Mouse (Mus musculus): ENCODE data around the gene Morf4l2. TPM values are rescaled to one million over a fixed set of nuclear protein-coding genes. Genes with fewer than 3 reads are reported as not detected.

Morf4l2 gene
- polyA plus RNA-seq (2015; fragmentation: Nextera tagmentation; extraction: Ambion mirVana): 490 and 503 TPM in 2 replicates

- Histone ChIP-seq H3K4me3 (replicated peaks) (peak within 1 kb of the TSS; percentile 48), H3K27ac (peak within 1 kb of the TSS; percentile 91), H3K4me2 (peak within 1 kb of the TSS; percentile 47), H3K27me3 (replicated peaks) (no peaks in the 10 kb centered on the region), H3K9me3 (no peaks in the 10 kb centered on the region), H3K4me1 (no peaks in the 10 kb centered on the region), H3K9ac (no peak within 1 kb of the TSS), H3K36me3 (no peaks in the 10 kb centered on the region)
- no peak for ATAC-seq (ENCODE audit: insufficient read depth, low FRiP score, low read depth)
- 84% methylated on average over 12 of the region's 12 CpGs for WGBS
Observed at GRCm38 (mm10) chrX:136743459-136743858, at the start of gene Morf4l2. Morf4l2 (minus strand) TSS chrX:136743690.

GRCm38 (mm10) chrX:136789446-136789845 lies 46.0 kb upstream of the Morf4l2 start:
- no peak for ATAC-seq (ENCODE audit: insufficient read depth, low FRiP score, low read depth)
- Histone ChIP-seq H3K9ac (no peak overlapping the region), H3K9me3 (no peaks in the 10 kb centered on the region), H3K4me1 (no peaks in the 10 kb centered on the region), H3K27ac (no peak overlapping the region), H3K4me2 (no peak overlapping the region), H3K36me3 (no peaks in the 10 kb centered on the region), H3K27me3 (replicated peaks) (no peaks in the 10 kb centered on the region), H3K4me3 (replicated peaks) (no peak overlapping the region)
- 61% methylated on average over 4 of the region's 4 CpGs for WGBS

DNA sequence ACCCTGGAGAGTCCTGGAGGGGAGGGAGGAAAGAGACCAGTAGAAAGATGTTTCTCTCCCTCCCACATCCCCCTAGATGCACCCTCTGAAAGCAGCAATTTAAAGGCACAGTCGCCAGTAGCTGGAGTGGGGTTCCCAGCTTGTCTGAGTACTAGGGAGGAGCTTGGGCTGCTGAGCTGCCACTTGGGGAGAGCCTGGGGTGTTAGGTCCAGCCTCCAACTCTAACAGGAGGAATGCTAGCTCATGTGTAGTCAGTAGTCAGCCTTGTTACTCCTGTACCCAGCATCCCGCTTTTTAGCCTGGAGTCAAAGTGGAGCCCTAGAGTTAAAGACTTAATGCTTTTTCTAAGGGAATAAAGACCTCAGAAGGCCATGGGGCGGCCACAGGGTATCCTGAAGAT lies 36.6 kb upstream of the Morf4l2 start, which contains the start of gene Glra4:
Glra4 (minus strand) TSS at position 101 of the 400 bp plus-strand sequence.
- H3K4me1 ChIP-seq: no peaks in the 10 kb centered on the region
- WGBS: 73% methylated on average over 3 of the region's 3 CpGs
- H3K4me3 ChIP-seq (replicated peaks): no peak within 1 kb of the TSS
- H3K36me3 ChIP-seq: no peaks in the 10 kb centered on the region
- H3K9ac ChIP-seq: no peak within 1 kb of the TSS
- no peaks in the 10 kb centered on the region for H3K27me3 ChIP-seq (replicated peaks)
- ATAC-seq (ENCODE audit: insufficient read depth, low FRiP score, low read depth): no peak
- no peak within 1 kb of the TSS for H3K27ac ChIP-seq
- no peak within 1 kb of the TSS for H3K4me2 ChIP-seq
- no peaks in the 10 kb centered on the region for H3K9me3 ChIP-seq

DNA sequence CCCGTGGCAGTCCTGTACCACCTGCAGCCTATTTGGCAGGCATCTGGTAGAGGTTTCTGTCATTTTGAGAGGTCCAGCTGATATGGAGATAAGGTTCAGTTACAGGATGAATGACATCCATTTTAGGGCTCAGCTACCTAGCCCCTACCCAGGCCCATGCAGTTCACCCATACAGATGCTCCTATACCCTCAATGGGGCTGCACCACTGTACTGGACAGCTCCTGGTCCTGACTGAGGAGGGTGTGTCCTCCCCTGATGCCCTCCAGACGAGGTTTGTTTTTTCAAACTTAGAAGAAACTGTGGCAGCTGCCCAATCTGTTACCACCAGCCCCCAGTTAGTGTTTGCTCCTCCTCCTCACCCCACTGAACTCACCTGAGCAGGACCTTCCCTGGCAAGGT lies 35.8 kb upstream of the Morf4l2 start:
- Histone ChIP-seq H3K9me3 (no peaks in the 10 kb centered on the region), H3K4me3 (replicated peaks) (no peak overlapping the region), H3K27me3 (replicated peaks) (no peaks in the 10 kb centered on the region), H3K4me1 (no peaks in the 10 kb centered on the region), H3K36me3 (no peaks in the 10 kb centered on the region), H3K27ac (no peak overlapping the region), H3K4me2 (no peak overlapping the region), H3K9ac (no peak overlapping the region)
- ATAC-seq (ENCODE audit: insufficient read depth, low FRiP score, low read depth): no peak
- WGBS: 60% methylated on average over 2 of the region's 2 CpGs

GRCm38 (mm10) chrX:136778046-136778445 lies 34.6 kb upstream of the Morf4l2 start:
- WGBS: 60% methylated on average over 3 of the region's 3 CpGs
- no peak for ATAC-seq (ENCODE audit: insufficient read depth, low FRiP score, low read depth)
- Histone ChIP-seq H3K9ac (no peak overlapping the region), H3K36me3 (no peaks in the 10 kb centered on the region), H3K27me3 (replicated peaks) (no peaks in the 10 kb centered on the region), H3K4me2 (no peak overlapping the region), H3K4me3 (replicated peaks) (no peak overlapping the region), H3K4me1 (no peaks in the 10 kb centered on the region), H3K27ac (no peak overlapping the region), H3K9me3 (no peaks in the 10 kb centered on the region)

DNA sequence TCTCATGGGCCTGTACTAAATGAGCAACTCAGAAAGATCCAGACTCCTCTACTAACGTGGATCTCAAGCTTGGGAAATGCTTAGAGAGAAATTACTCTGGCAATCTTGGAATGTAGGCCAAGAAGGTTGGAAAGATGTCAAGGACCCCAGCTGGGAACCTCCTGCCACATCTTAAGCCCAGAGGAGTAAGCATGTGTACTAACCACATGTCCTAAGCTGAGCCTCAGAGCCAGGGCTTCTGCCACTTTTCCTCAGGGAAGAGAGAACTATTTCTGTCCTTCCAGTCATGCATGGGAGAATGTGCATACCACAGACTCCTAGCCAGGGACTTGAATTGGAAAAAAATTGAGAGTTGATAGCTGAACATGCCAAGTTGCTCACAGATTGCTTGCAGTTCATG lies 29.5 kb upstream of the Morf4l2 start:
- 55% methylated on average over 1 of the region's 1 CpGs for WGBS
- Histone ChIP-seq H3K4me2 (no peak overlapping the region), H3K36me3 (no peaks in the 10 kb centered on the region), H3K27me3 (replicated peaks) (no peaks in the 10 kb centered on the region; the same call in 1 of the 2 replicates), H3K9ac (no peak overlapping the region), H3K4me1 (no peaks in the 10 kb centered on the region), H3K27ac (no peak overlapping the region), H3K9me3 (no peaks in the 10 kb centered on the region), H3K4me3 (replicated peaks) (no peak overlapping the region)
- ATAC-seq (ENCODE audit: insufficient read depth, low FRiP score, low read depth): no peak

- Histone ChIP-seq H3K4me1 (no peaks in the 10 kb centered on the region), H3K9ac (no peak overlapping the region), H3K4me3 (replicated peaks) (no peak overlapping the region), H3K27me3 (replicated peaks) (no peaks in the 10 kb centered on the region), H3K4me2 (no peak overlapping the region), H3K27ac (no peak overlapping the region), H3K9me3 (no peaks in the 10 kb centered on the region), H3K36me3 (no peaks in the 10 kb centered on the region)
- ATAC-seq (ENCODE audit: insufficient read depth, low FRiP score, low read depth): no peak
- whole genome bisulfite sequencing: 64% methylated on average over 11 of the region's 11 CpGs
Observed at GRCm38 (mm10) chrX:136761103-136762074, 17.9 kb upstream of the Morf4l2 start.

DNA sequence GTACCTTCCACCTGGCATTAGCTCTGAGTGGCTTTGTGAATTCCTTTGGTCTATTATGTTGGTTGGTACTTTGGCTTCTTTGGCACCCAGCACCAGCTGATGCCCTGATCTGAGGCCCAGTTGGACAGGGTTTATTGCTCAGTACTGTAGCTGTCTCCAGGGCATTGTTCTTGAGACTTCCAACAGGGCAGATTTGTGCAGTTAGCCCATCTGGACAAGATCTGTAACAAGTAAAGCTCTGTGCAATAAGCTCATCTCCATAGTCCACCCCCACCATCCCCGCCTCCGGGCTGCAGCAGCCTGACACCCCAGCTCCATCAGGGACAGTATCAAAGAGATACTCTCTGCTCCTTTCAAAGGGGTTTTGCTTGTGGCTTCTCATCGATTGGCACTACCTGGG lies 12.0 kb upstream of the Morf4l2 start:
- no peak for ATAC-seq (ENCODE audit: insufficient read depth, low FRiP score, low read depth)
- Histone ChIP-seq H3K4me3 (replicated peaks) (no peak overlapping the region), H3K4me1 (no peaks in the 10 kb centered on the region), H3K27ac (no peak overlapping the region), H3K27me3 (replicated peaks) (no peaks in the 10 kb centered on the region), H3K9me3 (no peaks in the 10 kb centered on the region), H3K9ac (no peak overlapping the region), H3K4me2 (no peak overlapping the region), H3K36me3 (no peaks in the 10 kb centered on the region)
- WGBS: 87% methylated on average over 3 of the region's 3 CpGs

DNA sequence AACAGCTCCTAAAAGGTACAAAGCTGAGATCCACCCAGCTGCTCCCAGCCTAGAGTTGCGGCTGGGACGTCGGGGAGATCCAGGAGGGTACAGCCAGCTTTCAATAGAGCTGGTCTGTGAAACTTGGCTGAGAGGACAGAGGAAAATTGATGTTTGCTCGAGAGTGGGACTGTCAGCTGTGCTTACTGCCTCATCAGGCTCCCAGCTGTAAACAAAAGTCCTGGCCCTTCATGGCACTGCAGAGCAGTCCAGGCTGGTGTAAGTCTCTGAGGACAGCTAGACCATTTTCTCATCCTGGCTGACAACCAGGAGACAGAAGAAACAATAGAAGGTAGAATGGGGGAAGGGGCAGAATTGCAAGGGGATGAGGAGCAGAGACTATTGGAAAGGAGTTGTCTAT lies 5.8 kb upstream of the Morf4l2 start:
- Histone ChIP-seq H3K27ac (no peak overlapping the region), H3K9me3 (no peaks in the 10 kb centered on the region), H3K4me2 (no peak overlapping the region), H3K9ac (no peak overlapping the region), H3K27me3 (replicated peaks) (no peaks in the 10 kb centered on the region), H3K36me3 (no peaks in the 10 kb centered on the region), H3K4me1 (no peaks in the 10 kb centered on the region), H3K4me3 (replicated peaks) (no peak overlapping the region)
- WGBS: 65% methylated on average over 4 of the region's 4 CpGs
- no peak for ATAC-seq (ENCODE audit: insufficient read depth, low FRiP score, low read depth)

DNA sequence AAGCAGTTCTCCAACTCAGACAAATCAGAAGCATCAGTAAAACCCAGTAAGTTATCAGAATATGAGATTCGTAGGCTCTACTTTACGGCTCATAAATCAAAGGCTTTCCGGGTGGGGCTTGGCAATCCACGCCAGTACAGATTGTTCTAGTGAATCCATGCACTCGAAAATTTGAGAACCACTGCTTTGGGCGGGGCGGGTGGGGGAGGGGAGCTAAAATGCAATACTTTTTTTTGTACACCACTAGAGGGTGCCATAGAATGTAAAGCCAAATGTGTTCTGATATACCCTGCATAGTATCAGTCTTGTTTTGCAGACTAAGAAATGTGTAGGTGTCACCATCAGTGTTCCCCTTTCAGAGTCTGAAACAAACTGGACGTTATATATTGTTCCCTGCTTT lies 1.2 kb upstream of the Morf4l2 start:
- WGBS: 68% methylated on average over 8 of the region's 8 CpGs
- no peak overlapping the region for H3K27ac ChIP-seq
- no peak overlapping the region for H3K4me3 ChIP-seq (replicated peaks)
- no peaks in the 10 kb centered on the region for H3K36me3 ChIP-seq
- H3K27me3 ChIP-seq (replicated peaks): no peaks in the 10 kb centered on the region
- H3K4me1 ChIP-seq: no peaks in the 10 kb centered on the region
- H3K9ac ChIP-seq: no peak overlapping the region
- no peak overlapping the region for H3K4me2 ChIP-seq
- H3K9me3 ChIP-seq: no peaks in the 10 kb centered on the region
- no peak for ATAC-seq (ENCODE audit: insufficient read depth, low FRiP score, low read depth)

DNA sequence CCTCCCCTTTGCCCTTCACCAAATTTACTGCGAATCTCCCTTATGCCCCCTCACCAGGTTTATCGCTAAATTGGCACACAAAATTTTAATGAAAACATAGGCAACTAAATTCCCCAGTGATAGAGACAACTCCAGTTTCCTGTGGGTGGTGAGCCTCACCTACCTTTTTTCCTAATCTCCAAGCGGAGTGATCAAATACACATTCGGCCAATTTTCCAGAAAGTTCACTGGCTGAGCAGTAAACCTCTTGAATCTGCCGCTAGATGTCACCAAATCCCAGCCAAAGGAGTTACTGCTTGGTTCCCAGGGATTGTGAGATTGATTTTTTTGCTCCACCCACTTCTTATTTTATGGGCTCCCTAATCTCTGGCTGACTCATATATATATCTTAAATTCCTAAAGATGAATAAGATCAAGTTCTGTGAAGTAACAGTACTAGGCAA lies 808 bp downstream of the Morf4l2 start:
- H3K27ac ChIP-seq: peak overlapping the region; percentile 91
- no peaks in the 10 kb centered on the region for H3K4me1 ChIP-seq
- H3K9me3 ChIP-seq: no peaks in the 10 kb centered on the region
- no peaks in the 10 kb centered on the region for H3K27me3 ChIP-seq (replicated peaks)
- no peak for ATAC-seq (ENCODE audit: insufficient read depth, low FRiP score, low read depth)
- no peaks in the 10 kb centered on the region for H3K36me3 ChIP-seq
- peak overlapping the region; percentile 47 for H3K4me2 ChIP-seq
- WGBS: 27% methylated on average over 5 of the region's 5 CpGs
- no peak overlapping the region for H3K9ac ChIP-seq
- peak overlapping the region; percentile 48 for H3K4me3 ChIP-seq (replicated peaks)

- WGBS: 15% methylated on average over 10 of the region's 10 CpGs
- peak overlapping the region; percentile 47 for H3K4me2 ChIP-seq
Observed at GRCm38 (mm10) chrX:136742241-136742640, 1.2 kb downstream of the Morf4l2 start.

More at GRCm38 (mm10) chrX:136742241-136742640, 1.2 kb downstream of the Morf4l2 start:
- Histone ChIP-seq H3K4me3 (replicated peaks) (peak overlapping the region; percentile 48), H3K27ac (peak overlapping the region; percentile 91), H3K9ac (0 out of 2 replicates have a peak overlapping the region, but pooled peaks have one; percentile 6), H3K9me3 (no peaks in the 10 kb centered on the region), H3K4me1 (no peaks in the 10 kb centered on the region), H3K27me3 (replicated peaks) (no peaks in the 10 kb centered on the region), H3K36me3 (no peaks in the 10 kb centered on the region)
- no peak for ATAC-seq (ENCODE audit: insufficient read depth, low FRiP score, low read depth)
